Mouse (Mus musculus) heart, adult 2 months (tissue): ENCODE results near the gene Pitpnc1.

ENCODE experiments used
- CTCF ChIP-seq: fragments of 200-600 bp; IDR thresholded peaks from 2 replicates; pipeline ENCODE4 v1.8.1; 2022; ENCODE audit warnings: antibody characterized with exemption, mild to moderate bottlenecking, moderate library complexity
- EP300 ChIP-seq: fragments of 200-500 bp; IDR thresholded peaks from 2 replicates; pipeline ENCODE4 v1.6.1; 2011; ENCODE audit warnings: low read depth, low read length, control low read depth; ENCODE audit not compliant: insufficient read depth
- POLR2A ChIP-seq: fragments of 200-500 bp; IDR thresholded peaks from 2 replicates; pipeline ENCODE4 v1.6.1; 2011; ENCODE audit warnings: mild to moderate bottlenecking, low read depth, low read length, control low read depth; ENCODE audit not compliant: insufficient read depth

DNA sequence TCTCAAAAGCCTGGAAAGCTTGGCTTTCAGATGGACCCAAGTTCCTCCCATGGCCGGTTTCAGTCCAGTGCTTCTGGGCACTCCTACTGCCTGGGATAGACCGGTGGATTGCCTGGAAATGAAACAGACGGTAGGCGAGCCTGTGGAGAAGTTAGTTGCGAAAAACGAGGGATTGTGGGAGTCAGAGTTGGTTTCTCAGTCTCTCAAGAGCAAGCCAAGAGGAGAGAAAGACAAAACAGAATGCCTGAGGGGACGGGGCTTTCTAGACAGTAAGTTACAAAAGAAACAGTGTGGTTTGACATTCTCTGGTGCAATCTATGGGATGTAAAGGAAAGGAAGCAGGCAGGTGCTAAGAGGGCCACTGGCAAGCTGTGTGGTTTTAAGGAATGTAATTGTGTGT lies 216.3 kb downstream of the Pitpnc1 start:
- TF ChIP-seq EP300: no peak
- no peak for TF ChIP-seq CTCF
- no peak for TF ChIP-seq POLR2A
